Mouse (Mus musculus): ENCODE data around the gene Ccdc60. TPM values are rescaled to one million over a fixed set of nuclear protein-coding genes. Genes with fewer than 3 reads are reported as not detected.

Gene Ccdc60
- total and polyA plus RNA-seq, 2 experiments from 2014 or later: 1.9 to 3.7 TPM

- no peak for ATAC-seq
- 39% methylated on average over 8 of the region's 8 CpGs for WGBS
- TF ChIP-seq CTCF (IDR thresholded peaks at IDR 0.05; ENCODE audit: low read depth): no peak
Observed at GRCm38 (mm10) chr5:116258321-116258860, 30.4 kb downstream of the Ccdc60 start.

DNA sequence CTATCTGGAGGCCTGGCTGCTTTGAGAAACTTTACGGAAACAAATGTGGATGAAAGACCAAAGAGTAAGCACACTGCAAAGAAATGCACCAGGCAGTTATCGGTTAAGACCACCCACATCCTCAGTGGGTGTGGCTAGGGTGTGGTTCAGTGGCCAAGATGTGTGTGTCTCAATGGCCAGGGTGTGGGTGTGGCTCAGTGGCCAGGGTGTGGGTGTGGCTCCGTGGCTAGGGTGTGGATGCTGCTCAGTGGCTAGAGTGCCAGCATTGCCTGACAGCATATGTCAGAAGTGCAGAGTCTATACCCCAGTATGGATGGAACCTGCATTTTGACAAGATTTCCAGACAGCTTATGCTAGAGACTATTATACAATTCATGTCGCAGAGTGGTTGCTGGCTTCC, 34.9 kb downstream of the Ccdc60 start:
- H3K4me3 ChIP-seq (ENCODE audit: low read depth, low read length): no peak overlapping the region
- H3K27ac ChIP-seq (ENCODE audit: low read depth, low read length): no peak overlapping the region
- H3K9me3 ChIP-seq (ENCODE audit: low read length): no peaks in the 10 kb centered on the region
- no peak overlapping the region for H3K4me2 ChIP-seq (ENCODE audit: low read depth)
- ATAC-seq (no peak), DNase-seq (no peak)
- no peaks in the 10 kb centered on the region for H3K27me3 ChIP-seq (ENCODE audit: insufficient read depth, low read length)
- TF ChIP-seq CTCF (IDR thresholded peaks at IDR 0.05; ENCODE audit: low read depth): no peak
- H3K36me3 ChIP-seq (ENCODE audit: insufficient read depth): no peaks in the 10 kb centered on the region
- H3K9ac ChIP-seq: no peak overlapping the region
- WGBS: 83% methylated on average over 4 of the region's 4 CpGs
- no peaks in the 10 kb centered on the region for H3K4me1 ChIP-seq (ENCODE audit: insufficient read depth)

More at GRCm38 (mm10) chr5:116258321-116258860, 30.4 kb downstream of the Ccdc60 start:
- H3K4me3 ChIP-seq (ENCODE audit: low read depth, low read length): no peak overlapping the region
- peak overlapping the region; percentile 22; the same call in 1 of the 2 replicates for H3K9ac ChIP-seq
- no peaks in the 10 kb centered on the region for H3K4me1 ChIP-seq (ENCODE audit: insufficient read depth)
- no peak overlapping the region for H3K27ac ChIP-seq (ENCODE audit: low read depth, low read length)
- H3K4me2 ChIP-seq (ENCODE audit: low read depth): no peak overlapping the region
- H3K27me3 ChIP-seq (ENCODE audit: insufficient read depth, low read length): no peaks in the 10 kb centered on the region
- no peak for DNase-seq
- H3K9me3 ChIP-seq (ENCODE audit: low read length): no peaks in the 10 kb centered on the region
- no peaks in the 10 kb centered on the region for H3K36me3 ChIP-seq (ENCODE audit: insufficient read depth)

- no peak overlapping the region for H3K27ac ChIP-seq (ENCODE audit: low read depth, low read length)
- WGBS: 94% methylated on average over 6 of the region's 6 CpGs
- no peak for DNase-seq
- ATAC-seq: no peak
- no peaks in the 10 kb centered on the region for H3K36me3 ChIP-seq (ENCODE audit: insufficient read depth)
- H3K4me2 ChIP-seq (ENCODE audit: low read depth): no peak overlapping the region
- H3K4me3 ChIP-seq (ENCODE audit: low read depth, low read length): no peak overlapping the region
- TF ChIP-seq CTCF (IDR thresholded peaks at IDR 0.05; ENCODE audit: low read depth): no peak
- no peaks in the 10 kb centered on the region for H3K9me3 ChIP-seq (ENCODE audit: low read length)
- H3K9ac ChIP-seq: no peak overlapping the region
- no peaks in the 10 kb centered on the region for H3K27me3 ChIP-seq (ENCODE audit: insufficient read depth, low read length)
- H3K4me1 ChIP-seq (ENCODE audit: insufficient read depth): no peaks in the 10 kb centered on the region
Observed at GRCm38 (mm10) chr5:116252186-116252585, 36.6 kb downstream of the Ccdc60 start.

DNA sequence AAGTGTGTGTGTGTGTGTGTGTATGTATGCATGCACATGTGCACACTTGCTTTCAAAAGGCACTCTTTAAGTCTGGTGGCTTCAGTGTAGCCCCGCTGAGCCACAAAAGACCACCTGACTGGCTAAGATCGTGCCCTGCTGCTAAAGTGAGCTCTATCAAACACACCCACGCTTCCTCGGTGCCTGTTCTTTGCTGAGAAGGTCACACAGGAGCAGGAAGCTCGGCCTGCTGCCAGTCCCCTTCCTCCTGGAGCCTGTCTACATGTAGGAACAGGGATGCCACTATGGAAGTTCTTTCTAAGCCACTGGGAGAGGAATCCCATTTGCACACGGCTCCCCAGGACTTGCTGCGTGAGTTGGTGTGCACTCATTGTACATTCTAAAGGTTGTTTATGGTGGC, 42.1 kb downstream of the Ccdc60 start:
- ATAC-seq (no peak), DNase-seq (no peak)
- WGBS: 77% methylated on average over 7 of the region's 7 CpGs
- H3K9ac ChIP-seq: no peak overlapping the region
- H3K27ac ChIP-seq (ENCODE audit: low read depth, low read length): no peak overlapping the region
- H3K9me3 ChIP-seq (ENCODE audit: low read length): no peaks in the 10 kb centered on the region
- TF ChIP-seq CTCF (IDR thresholded peaks at IDR 0.05; ENCODE audit: low read depth): no peak
- H3K4me1 ChIP-seq (ENCODE audit: insufficient read depth): no peaks in the 10 kb centered on the region
- H3K36me3 ChIP-seq (ENCODE audit: insufficient read depth): no peaks in the 10 kb centered on the region
- H3K27me3 ChIP-seq (ENCODE audit: insufficient read depth, low read length): no peaks in the 10 kb centered on the region
- H3K4me3 ChIP-seq (ENCODE audit: low read depth, low read length): no peak overlapping the region
- H3K4me2 ChIP-seq (ENCODE audit: low read depth): no peak overlapping the region

- no peak for TF ChIP-seq CTCF (IDR thresholded peaks at IDR 0.05; ENCODE audit: low read depth)
- Histone ChIP-seq H3K4me2 (ENCODE audit: low read depth) (no peak overlapping the region), H3K4me3 (ENCODE audit: low read depth, low read length) (no peak overlapping the region), H3K27me3 (ENCODE audit: insufficient read depth, low read length) (no peaks in the 10 kb centered on the region), H3K36me3 (ENCODE audit: insufficient read depth) (no peaks in the 10 kb centered on the region), H3K4me1 (ENCODE audit: insufficient read depth) (no peaks in the 10 kb centered on the region), H3K9ac (no peak overlapping the region), H3K9me3 (ENCODE audit: low read length) (no peaks in the 10 kb centered on the region), H3K27ac (ENCODE audit: low read depth, low read length) (no peak overlapping the region)
- DNase-seq: no peak
- 66% methylated on average over 3 of the region's 3 CpGs for WGBS
- no peak for ATAC-seq
Observed at GRCm38 (mm10) chr5:116244476-116244875, 44.3 kb downstream of the Ccdc60 start.

DNA sequence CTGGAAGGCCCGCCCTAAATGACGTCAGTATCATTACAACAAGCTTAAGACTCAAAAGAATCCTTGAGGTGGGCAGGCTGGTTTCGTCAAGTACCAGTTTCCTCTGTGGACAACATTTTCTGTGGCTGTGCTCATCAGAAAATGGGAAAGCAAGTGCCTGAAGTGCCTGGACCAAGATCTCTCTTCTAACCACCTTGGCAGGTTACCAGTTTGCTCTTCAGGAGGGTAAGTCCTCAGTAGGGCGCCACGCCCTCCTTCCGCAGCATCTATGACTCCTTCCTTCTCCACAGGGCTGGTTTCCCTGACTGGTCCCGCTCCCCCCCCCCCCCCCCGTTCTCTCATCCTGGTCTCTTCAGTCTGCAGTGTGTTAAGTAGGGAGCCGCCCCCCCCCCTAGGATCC, 45.2 kb downstream of the Ccdc60 start:
- no peaks in the 10 kb centered on the region for H3K36me3 ChIP-seq (ENCODE audit: insufficient read depth)
- 68% methylated on average over 9 of the region's 9 CpGs for WGBS
- no peak for ATAC-seq
- no peak for DNase-seq
- no peaks in the 10 kb centered on the region for H3K4me1 ChIP-seq (ENCODE audit: insufficient read depth)
- no peaks in the 10 kb centered on the region for H3K9me3 ChIP-seq (ENCODE audit: low read length)
- H3K27ac ChIP-seq (ENCODE audit: low read depth, low read length): no peak overlapping the region
- H3K27me3 ChIP-seq (ENCODE audit: insufficient read depth, low read length): no peaks in the 10 kb centered on the region
- no peak overlapping the region for H3K4me3 ChIP-seq (ENCODE audit: low read depth, low read length)
- TF ChIP-seq CTCF (IDR thresholded peaks at IDR 0.05; ENCODE audit: low read depth): no peak
- no peak overlapping the region for H3K4me2 ChIP-seq (ENCODE audit: low read depth)
- no peak overlapping the region for H3K9ac ChIP-seq

GRCm38 (mm10) chr5:116231841-116232643, 56.7 kb downstream of the Ccdc60 start:
- H3K9me3 ChIP-seq (ENCODE audit: low read length): no peaks in the 10 kb centered on the region
- DNase-seq: peak; percentile 92
- no peak overlapping the region for H3K27ac ChIP-seq (ENCODE audit: low read depth, low read length)
- ATAC-seq: peak; percentile 86
- no peaks in the 10 kb centered on the region for H3K36me3 ChIP-seq (ENCODE audit: insufficient read depth)
- H3K4me2 ChIP-seq (ENCODE audit: low read depth): peak overlapping the region; percentile 35
- peak overlapping the region; percentile 22 for H3K4me3 ChIP-seq (ENCODE audit: low read depth, low read length)
- H3K4me1 ChIP-seq (ENCODE audit: insufficient read depth): 0 out of 2 replicates have a peak, but pooled peaks cover 4% of the 10 kb centered on the region
- TF ChIP-seq CTCF (IDR thresholded peaks at IDR 0.05; ENCODE audit: low read depth): peak; percentile 90
- 13% methylated on average over 19 of the region's 19 CpGs for WGBS
- no peaks in the 10 kb centered on the region for H3K27me3 ChIP-seq (ENCODE audit: insufficient read depth, low read length)
- peak overlapping the region; percentile 33; the same call in 1 of the 2 replicates for H3K9ac ChIP-seq
